Mouse (Mus musculus) CH12.LX (cell line): ENCODE measurements around the gene Cdk9. TPM values are rescaled to one million over a fixed set of nuclear protein-coding genes. Genes with fewer than 3 reads are reported as not detected.

ENCODE experiments used
- DNase-seq: peaks from one replicate; pipeline ENCODE4 v3.0.0-alpha.2; 2013; ENCODE audit errors: extremely low read depth
- H3K27ac ChIP-seq: 2 replicates; pipeline ENCODE4 v1.5.1; 2012; ENCODE audit warnings: low read depth, mild to moderate bottlenecking, control low read depth, moderate library complexity; ENCODE audit not compliant: insufficient read depth
- H3K27me3 ChIP-seq: replicated peaks from 2 replicates; pipeline ENCODE3; 2012; ENCODE audit warnings: inconsistent platforms
- H3K36me3 ChIP-seq, 2 experiments: replicated peaks in 1 of 2; 2 replicates each; pipeline versions ENCODE3 to v1.6.1; 2012; ENCODE audit warnings: inconsistent platforms in 1 of 2, low read length in 1 of 2, mild to moderate bottlenecking in 1 of 2, mixed read lengths in 1 of 2, moderate library complexity in 1 of 2; ENCODE audit not compliant: control insufficient read depth in 1 of 2, insufficient read depth in 1 of 2
- H3K4me1 ChIP-seq, 2 experiments: 2 replicates each; pipeline ENCODE4 v1.6.1; 2012; ENCODE audit warnings: inconsistent platforms in 1 of 2, moderate library complexity in 1 of 2; ENCODE audit not compliant: insufficient read depth in 2 of 2, control insufficient read depth in 1 of 2
- H3K4me2 ChIP-seq: 2 replicates; pipeline ENCODE4 v1.6.1; 2012; ENCODE audit warnings: low read depth, mild to moderate bottlenecking, control low read depth; ENCODE audit not compliant: poor library complexity, insufficient read depth, severe bottlenecking
- H3K4me3 ChIP-seq, 3 experiments: fragments of 150-350 bp in 1 of 3; sonication (generic) in 1 of 3; replicated peaks in 1 of 3; 2 replicates each; pipeline versions ENCODE3 to v1.5.1; 2011 to 2012; ENCODE audit warnings: low read depth in 2 of 3, low read length in 2 of 3, mild to moderate bottlenecking in 2 of 3, moderate library complexity in 2 of 3, control low read depth in 1 of 3, improper control_type of control experiment in 1 of 3, inconsistent platforms in 1 of 3, mixed read lengths in 1 of 3; ENCODE audit not compliant: poor library complexity in 1 of 3
- H3K79me2 ChIP-seq: replicated peaks from 2 replicates; pipeline ENCODE4 v1.6.1; 2012; ENCODE audit warnings: mild to moderate bottlenecking, moderate library complexity; ENCODE audit not compliant: control insufficient read depth, poor library complexity, insufficient read depth, severe bottlenecking; ENCODE audit errors: extremely low read depth
- H3K9ac ChIP-seq: 2 replicates; pipeline ENCODE4 v1.6.1; 2012; ENCODE audit warnings: low read depth, mild to moderate bottlenecking, control low read depth, moderate library complexity; ENCODE audit not compliant: insufficient read depth
- H3K9me3 ChIP-seq: replicated peaks from 2 replicates; pipeline ENCODE3; 2012; ENCODE audit warnings: low read length, inconsistent platforms, mixed read lengths
- E2F4 ChIP-seq: IDR thresholded peaks from 2 replicates; pipeline ENCODE4 v1.6.1; 2011; ENCODE audit warnings: low read depth, low read length, improper control_type of control experiment; ENCODE audit not compliant: insufficient replicate concordance
- ELF1 ChIP-seq: IDR thresholded peaks from 2 replicates; pipeline ENCODE4 v1.6.1; 2014; ENCODE audit warnings: low read depth, mild to moderate bottlenecking, inconsistent platforms, low read length, improper control_type of control experiment
- KAT2A ChIP-seq: IDR thresholded peaks from 2 replicates; pipeline ENCODE4 v1.6.1; 2012; ENCODE audit warnings: low read length, improper control_type of control experiment, inconsistent platforms; ENCODE audit not compliant: insufficient replicate concordance
- MAX ChIP-seq: IDR thresholded peaks from 2 replicates; pipeline ENCODE4 v1.6.1; 2011; ENCODE audit warnings: low read length, improper control_type of control experiment
- MAZ ChIP-seq: IDR thresholded peaks from 2 replicates; pipeline ENCODE4 v1.6.1; 2012; ENCODE audit warnings: low read depth, mild to moderate bottlenecking, inconsistent platforms, low read length, improper control_type of control experiment, moderate library complexity
- MXI1 ChIP-seq: IDR thresholded peaks from 2 replicates; pipeline ENCODE4 v1.6.1; 2011; ENCODE audit warnings: mild to moderate bottlenecking, low read depth, low read length, improper control_type of control experiment
- MYC ChIP-seq: IDR thresholded peaks from 2 replicates; pipeline ENCODE4 v1.6.1; 2011; ENCODE audit warnings: low read depth, mild to moderate bottlenecking, improper control_type of control experiment, low read length
- NRF1 ChIP-seq: IDR thresholded peaks from 2 replicates; pipeline ENCODE4 v1.6.1; 2014; ENCODE audit warnings: low read depth, mild to moderate bottlenecking, inconsistent platforms, low read length, improper control_type of control experiment, moderate library complexity
- PAX5 ChIP-seq: IDR thresholded peaks from 2 replicates; pipeline ENCODE4 v1.6.1; 2012; ENCODE audit warnings: low read length, inconsistent platforms, mixed read lengths
- RCOR1 ChIP-seq: conservative IDR thresholded peaks from 2 replicates; pipeline ENCODE4 v1.6.1; 2012; ENCODE audit warnings: low read depth, mild to moderate bottlenecking, inconsistent platforms, low read length, improper control_type of control experiment
- UBTF ChIP-seq: IDR thresholded peaks from 2 replicates; pipeline ENCODE4 v1.6.1; 2012; ENCODE audit warnings: low read depth, mild to moderate bottlenecking, inconsistent platforms, low read length, improper control_type of control experiment, moderate library complexity
- USF2 ChIP-seq: conservative IDR thresholded peaks from 2 replicates; pipeline ENCODE4 v1.6.1; 2011; ENCODE audit warnings: low read depth, low read length, improper control_type of control experiment
- dilution Hi-C: fragments of 300-500 bp; cut with MboI; formaldehyde crosslinking; loops from 2 replicates; pipeline ENCODE4 v1.14.3; 2020; ENCODE audit warnings: low sequenced_read_pairs; ENCODE audit not compliant: extremely low pct_unique_long_range_greater_than_20kb, extremely low pct_ligation_motif_present
- in situ Hi-C: fragments of 300-500 bp; cut with MboI; formaldehyde crosslinking; loops from 3 replicates; pipeline ENCODE4 v1.14.3; 2019; ENCODE audit warnings: low sequenced_read_pairs, low pct_ligation_motif_present, low pct_unique_long_range_greater_than_20kb, mixed read lengths
- polyA plus RNA-seq: library from polyadenylated mRNA; unstranded; fragments of >175 nt; gene quantifications from 2 replicates; pipeline ENCODE4 v1.2.1, GENCODE M21; 2012; ENCODE audit warnings: low read depth; ENCODE audit not compliant: insufficient read length
- total RNA-seq, 2 experiments: library from RNA; depleted of rRNA; stranded (reverse); fragments of 300-350 nt in 1 of 2; fragments of >200 nt in 1 of 2; gene quantifications; 2 replicates each; pipeline ENCODE4 v1.2.3; 2012 to 2014

Gene Cdk9
- total and polyA plus RNA-seq, 3 experiments = 41.7 to 136 (median 73.7) TPM

- TF ChIP-seq MAX = no peak
- TF ChIP-seq, all 38 proteins: peak for 14
Measured at GRCm38 (mm10) chr2:32712934-32713817, at the start of gene Cdk9 (continued).

DNA sequence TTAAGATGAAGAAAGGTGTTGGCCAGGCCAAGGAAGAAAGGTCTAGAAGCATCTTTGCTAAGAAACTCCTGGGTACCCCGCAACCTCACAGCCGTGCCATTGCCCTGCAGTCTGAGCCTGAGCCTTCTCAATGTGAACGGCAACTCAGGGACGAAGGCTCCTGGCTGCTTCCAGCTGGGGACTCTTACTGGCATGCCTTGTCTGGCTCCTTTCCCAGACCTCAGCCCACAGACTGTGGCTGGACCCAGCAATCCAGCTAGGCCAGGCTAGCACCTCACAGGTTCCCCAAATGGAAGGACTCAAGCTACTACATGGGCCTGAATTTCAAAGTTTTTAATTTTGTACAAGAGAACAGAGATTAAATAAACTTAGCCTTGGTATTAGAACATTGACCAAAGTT, 49.0 kb upstream of the Cdk9 start:
- no peaks in the 10 kb centered on the region for H3K27me3 ChIP-seq
- H3K36me3 ChIP-seq = peaks cover 25 to 57% of the 10 kb centered on the region in 2 experiments

DNA sequence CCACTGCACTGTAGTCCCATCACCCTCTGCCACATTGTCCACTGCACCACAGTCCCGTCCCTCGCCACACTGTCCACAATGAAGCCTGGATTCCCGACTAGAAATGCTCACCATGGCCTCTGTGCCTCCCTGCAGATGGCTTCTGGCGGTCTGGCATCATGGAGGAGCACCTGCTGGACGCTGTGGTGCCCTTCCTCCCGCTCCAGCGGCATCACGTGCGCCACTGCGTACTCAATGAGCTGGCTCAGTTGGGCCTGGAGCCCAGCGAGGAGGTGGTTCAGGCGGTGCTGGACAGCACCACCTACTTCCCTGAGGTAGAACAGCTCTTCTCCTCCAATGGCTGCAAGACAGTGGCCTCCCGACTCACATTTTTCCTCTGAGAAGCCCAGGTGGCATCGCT, 48.5 kb upstream of the Cdk9 start:
- Histone ChIP-seq H3K79me2 (no peaks in the 10 kb centered on the region), H3K4me1 (peaks cover 0 to 10% of the 10 kb centered on the region in 2 experiments; a peak in 3 of 4 replicates), H3K27me3 (no peaks in the 10 kb centered on the region), H3K9ac (no peak overlapping the region), H3K4me2 (no peak overlapping the region), H3K27ac (no peak overlapping the region), H3K36me3 (peaks cover 25 to 57% of the 10 kb centered on the region in 2 experiments), H3K4me3 (no peak overlapping the region), H3K9me3 (no peaks in the 10 kb centered on the region)
- dilution Hi-C loops (no loop called here), in situ Hi-C loops (no loop called here)
- TF ChIP-seq MXI1 = no peak
- no peak for TF ChIP-seq E2F4
- TF ChIP-seq PAX5 = no peak
- TF ChIP-seq MAZ = no peak
- no peak for TF ChIP-seq UBTF
- TF ChIP-seq ELF1 = no peak
- no peak for TF ChIP-seq MYC
- no peak for DNase-seq

More for the DNA sequence above, 49.0 kb upstream of the Cdk9 start:
- Histone ChIP-seq H3K79me2 (no peaks in the 10 kb centered on the region), H3K4me3 (no peak overlapping the region), H3K9me3 (no peaks in the 10 kb centered on the region), H3K4me2 (no peak overlapping the region), H3K9ac (no peak overlapping the region), H3K27ac (no peak overlapping the region), H3K4me1 (peaks cover 0 to 10% of the 10 kb centered on the region in 2 experiments; a peak in 3 of 4 replicates)
- dilution Hi-C loops (no loop called here), in situ Hi-C loops (no loop called here)
- TF ChIP-seq NRF1 = no peak
- TF ChIP-seq KAT2A = no peak
- TF ChIP-seq USF2 = no peak
- no peak for TF ChIP-seq RCOR1
- no peak for DNase-seq
